Mouse (Mus musculus): Measurements from ENCODE around the gene Wdr44. TPM values are rescaled to one million over a fixed set of nuclear protein-coding genes. Genes with fewer than 3 reads are reported as not detected.
A peak's percentile ranks its signal among the peaks of the same experiment; 100 is the strongest.

Gene Wdr44
- polyA plus RNA-seq (2016; fragmentation: Nextera tagmentation; extraction: Ambion mirVana) = 4.2 and 6.0 TPM in 2 replicates

DNA sequence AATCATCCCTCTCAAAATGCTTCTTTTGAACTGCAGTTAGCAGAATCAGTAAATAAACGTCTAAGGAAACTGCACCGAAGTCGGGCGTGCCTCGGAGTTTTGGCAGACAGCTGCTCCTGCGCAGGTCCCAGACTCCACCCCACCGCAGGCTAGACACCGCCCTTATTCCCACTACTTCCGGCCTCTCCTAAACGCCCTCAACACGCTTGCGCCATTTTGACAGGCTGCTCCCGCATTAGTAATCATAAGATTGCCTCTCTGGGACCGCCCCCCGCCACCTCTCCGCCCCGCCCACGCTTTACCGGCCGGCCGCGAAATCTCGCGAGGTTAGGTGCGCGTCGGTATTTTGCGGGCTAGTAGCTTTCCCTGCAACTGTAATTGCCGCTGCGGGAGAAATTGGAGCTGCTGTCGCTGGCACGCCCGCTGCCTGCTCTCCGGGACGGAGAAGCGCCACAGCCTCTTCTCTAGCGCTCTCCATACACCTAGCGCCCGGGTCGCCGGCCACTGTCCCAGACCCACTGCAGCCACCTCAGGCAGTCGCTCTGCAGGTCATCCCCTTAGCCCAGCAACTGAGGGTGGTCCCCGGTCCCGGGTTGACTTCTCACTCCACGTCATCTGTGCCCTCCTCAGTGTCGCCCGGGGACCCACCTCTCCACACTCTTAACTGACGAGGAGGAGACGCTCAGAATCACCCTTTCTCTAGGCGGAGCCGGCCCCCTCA is at the start of gene Wdr44:
TSS of gene Wdr44 (plus strand) at position 330 of the 721 bp plus-strand sequence.
- Histone ChIP-seq H3K36me3 (no peaks in the 10 kb centered on the region), H3K27ac (replicated peaks) (peak within 1 kb of the TSS; percentile 86), H3K4me1 (no peaks in the 10 kb centered on the region), H3K4me3 (peak within 1 kb of the TSS; percentile 65), H3K9me3 (replicated peaks) (peaks cover 6% of the 10 kb centered on the region; the same call in 1 of the 2 replicates), H3K27me3 (ENCODE audit: low read depth, poor library complexity, severe bottlenecking) (no peaks in the 10 kb centered on the region)
- WGBS = 12% methylated on average over 51 of the region's 51 CpGs
- peak; percentile 87 for DNase-seq (ENCODE audit: low spot score)

DNA sequence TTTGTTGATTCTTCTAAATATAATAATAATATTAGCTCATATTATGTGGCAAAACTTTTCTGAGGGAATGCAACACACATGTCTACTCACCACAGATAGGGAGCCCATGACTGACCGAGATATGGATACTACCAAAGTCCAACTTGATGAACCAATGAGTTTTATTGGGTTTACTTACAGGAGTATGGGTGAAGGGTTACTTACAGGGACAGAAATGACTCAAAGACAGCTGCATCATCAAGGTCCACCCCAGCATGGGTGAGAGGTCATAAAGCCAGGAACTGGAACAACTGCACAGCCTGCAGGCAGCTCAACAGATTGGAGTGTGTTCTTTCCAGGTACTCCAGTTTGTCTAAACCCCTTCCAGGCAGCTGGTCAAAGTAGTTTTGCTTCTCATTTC is 44.5 kb upstream of the Wdr44 start:
- H3K9me3 ChIP-seq (replicated peaks) = no peaks in the 10 kb centered on the region
- DNase-seq (ENCODE audit: low spot score) = no peak
- H3K27me3 ChIP-seq (ENCODE audit: low read depth, poor library complexity, severe bottlenecking) = no peaks in the 10 kb centered on the region
- no peak overlapping the region for H3K4me3 ChIP-seq
- no peaks in the 10 kb centered on the region for H3K4me1 ChIP-seq
- WGBS = 100% methylated on average over 1 of the region's 1 CpGs
- H3K27ac ChIP-seq (replicated peaks) = no peak overlapping the region
- no peaks in the 10 kb centered on the region for H3K36me3 ChIP-seq

DNA sequence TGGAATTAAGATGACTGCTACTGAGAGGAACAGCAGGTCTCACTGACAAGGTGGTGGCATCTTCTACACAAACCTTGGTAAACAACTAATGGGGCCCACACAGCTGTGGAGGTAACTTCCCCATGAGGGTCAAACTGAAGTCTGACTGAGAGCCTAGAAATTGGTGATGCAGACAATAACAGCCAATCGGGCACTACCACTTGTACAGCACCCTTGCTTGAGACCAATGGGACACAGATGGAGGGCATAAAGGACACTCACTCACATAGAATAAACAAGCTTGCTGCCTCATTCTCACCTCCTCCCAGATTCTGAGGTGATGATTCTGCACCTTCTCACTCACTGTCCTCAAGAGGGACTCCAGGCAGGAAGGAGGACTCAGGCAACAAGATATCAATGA is 30.6 kb upstream of the Wdr44 start:
- H3K27me3 ChIP-seq (ENCODE audit: low read depth, poor library complexity, severe bottlenecking) = no peaks in the 10 kb centered on the region
- no peaks in the 10 kb centered on the region for H3K9me3 ChIP-seq (replicated peaks)
- H3K4me1 ChIP-seq = no peaks in the 10 kb centered on the region
- no peaks in the 10 kb centered on the region for H3K36me3 ChIP-seq
- no peak for DNase-seq (ENCODE audit: low spot score)
- no peak overlapping the region for H3K27ac ChIP-seq (replicated peaks)
- H3K4me3 ChIP-seq = no peak overlapping the region
- 81% methylated on average over 1 of the region's 1 CpGs for WGBS

DNA sequence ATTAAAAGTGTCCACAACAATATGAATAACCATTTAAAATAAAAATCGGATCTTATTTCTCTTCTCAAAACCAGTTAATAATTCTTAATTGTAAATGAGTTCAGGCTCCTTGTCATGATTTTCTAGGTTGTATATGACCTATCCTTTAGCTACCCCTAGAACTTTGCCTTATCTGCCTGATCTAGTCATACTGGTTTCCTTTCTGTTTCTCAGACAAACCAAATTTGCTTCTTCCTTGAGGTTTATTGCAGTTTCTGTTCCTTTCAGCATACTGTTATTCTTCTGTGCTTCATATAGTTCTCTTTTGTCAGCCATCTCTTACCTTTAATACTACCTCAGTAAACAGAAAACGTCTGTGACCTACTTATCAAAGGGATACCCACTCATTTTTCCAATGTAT is 19.7 kb upstream of the Wdr44 start:
- no peak for DNase-seq (ENCODE audit: low spot score)
- H3K36me3 ChIP-seq = no peaks in the 10 kb centered on the region
- no peaks in the 10 kb centered on the region for H3K27me3 ChIP-seq (ENCODE audit: low read depth, poor library complexity, severe bottlenecking)
- H3K9me3 ChIP-seq (replicated peaks) = no peaks in the 10 kb centered on the region
- 76% methylated on average over 2 of the region's 2 CpGs for WGBS
- no peaks in the 10 kb centered on the region for H3K4me1 ChIP-seq
- H3K27ac ChIP-seq (replicated peaks) = no peak overlapping the region
- no peak overlapping the region for H3K4me3 ChIP-seq

DNA sequence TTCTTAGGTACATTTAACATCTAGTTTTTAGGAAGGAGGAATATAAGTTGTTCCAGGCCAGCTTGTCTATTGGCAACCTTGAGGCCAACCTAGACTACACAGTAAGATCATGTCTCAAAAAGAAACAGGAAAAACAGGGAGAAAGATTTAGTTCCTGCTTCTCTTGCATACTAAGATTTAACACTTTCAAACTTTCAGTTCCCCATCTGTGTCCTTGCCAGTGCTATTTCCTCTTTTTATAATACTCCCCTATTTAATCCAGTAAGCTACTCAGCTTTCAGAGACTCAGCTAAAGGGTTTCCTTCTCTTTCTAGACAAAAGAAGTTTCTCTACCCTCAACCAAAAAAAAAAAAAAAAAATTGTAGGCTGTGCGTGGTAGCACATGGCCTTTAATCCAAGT is 17.4 kb upstream of the Wdr44 start:
- no peak overlapping the region for H3K4me3 ChIP-seq
- WGBS = 71% methylated on average over 1 of the region's 1 CpGs
- no peak overlapping the region for H3K27ac ChIP-seq (replicated peaks)
- no peaks in the 10 kb centered on the region for H3K27me3 ChIP-seq (ENCODE audit: low read depth, poor library complexity, severe bottlenecking)
- no peak for DNase-seq (ENCODE audit: low spot score)
- no peaks in the 10 kb centered on the region for H3K4me1 ChIP-seq
- H3K9me3 ChIP-seq (replicated peaks) = no peaks in the 10 kb centered on the region
- H3K36me3 ChIP-seq = no peaks in the 10 kb centered on the region

DNA sequence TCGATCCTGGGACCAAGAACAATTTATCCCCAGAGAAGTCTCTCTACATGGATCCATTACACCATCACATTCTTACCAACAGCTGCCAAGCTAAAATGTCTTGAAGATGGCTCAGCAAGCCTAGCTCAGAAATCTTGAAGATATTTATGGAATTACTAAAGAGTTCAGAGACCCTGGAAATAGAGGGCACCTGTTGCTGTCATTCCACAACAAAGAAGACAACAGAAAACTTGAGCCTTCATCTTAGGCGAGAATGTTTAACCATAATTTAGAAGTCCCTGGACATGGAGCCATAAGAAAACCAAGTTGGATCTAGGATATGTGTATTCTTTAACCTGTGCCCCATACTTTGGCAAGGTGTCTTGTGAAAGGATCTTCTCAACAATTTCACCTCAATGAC is 16.3 kb upstream of the Wdr44 start:
- no peaks in the 10 kb centered on the region for H3K36me3 ChIP-seq
- no peak overlapping the region for H3K4me3 ChIP-seq
- H3K4me1 ChIP-seq = no peaks in the 10 kb centered on the region
- no peaks in the 10 kb centered on the region for H3K27me3 ChIP-seq (ENCODE audit: low read depth, poor library complexity, severe bottlenecking)
- WGBS = 68% methylated on average over 2 of the region's 2 CpGs
- DNase-seq (ENCODE audit: low spot score) = no peak
- H3K27ac ChIP-seq (replicated peaks) = no peak overlapping the region
- no peaks in the 10 kb centered on the region for H3K9me3 ChIP-seq (replicated peaks)

DNA sequence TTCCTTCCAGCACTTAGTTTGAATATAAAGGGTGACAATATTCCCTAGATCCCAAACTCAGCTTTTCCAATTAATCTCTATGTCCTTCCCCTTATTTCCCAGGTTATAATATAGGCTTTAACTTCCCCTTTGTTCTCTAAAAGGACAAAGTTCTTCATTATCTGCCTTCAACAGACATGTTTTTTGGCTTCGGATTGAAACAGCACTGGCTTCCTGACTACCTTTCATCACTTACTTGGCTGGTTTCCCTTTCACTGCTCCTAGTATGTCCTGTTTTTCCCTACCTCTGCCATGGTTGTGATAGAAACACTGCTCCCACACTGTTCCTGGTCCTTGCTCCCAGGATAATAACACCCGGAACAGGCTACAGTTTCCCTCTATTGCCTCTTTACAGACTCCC is 15.3 kb upstream of the Wdr44 start:
- H3K36me3 ChIP-seq = no peaks in the 10 kb centered on the region
- H3K9me3 ChIP-seq (replicated peaks) = no peaks in the 10 kb centered on the region
- no peak for DNase-seq (ENCODE audit: low spot score)
- no peaks in the 10 kb centered on the region for H3K4me1 ChIP-seq
- no peak overlapping the region for H3K27ac ChIP-seq (replicated peaks)
- no peaks in the 10 kb centered on the region for H3K27me3 ChIP-seq (ENCODE audit: low read depth, poor library complexity, severe bottlenecking)
- 90% methylated on average over 2 of the region's 2 CpGs for WGBS
- no peak overlapping the region for H3K4me3 ChIP-seq

DNA sequence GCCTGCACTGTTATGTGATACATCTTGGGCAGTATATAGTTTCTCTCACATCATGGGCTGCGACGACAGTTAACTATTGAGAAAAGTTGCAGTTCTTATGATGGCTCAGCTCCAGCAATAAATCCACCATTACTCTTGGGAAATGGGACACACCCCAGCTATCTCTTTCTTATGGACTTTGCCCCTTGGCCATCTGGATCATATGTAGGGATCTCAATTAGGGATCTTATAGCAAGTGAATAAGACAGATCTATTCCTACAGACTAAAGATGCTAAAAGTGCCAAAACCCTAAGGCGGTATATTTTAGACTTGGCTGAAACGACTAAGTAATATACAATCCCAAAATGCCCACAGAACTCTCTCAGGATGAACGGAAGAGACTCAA is 522 bp upstream of the Wdr44 start:
- DNase-seq (ENCODE audit: low spot score) = no peak
- H3K4me1 ChIP-seq = no peaks in the 10 kb centered on the region
- H3K36me3 ChIP-seq = no peaks in the 10 kb centered on the region
- H3K27ac ChIP-seq (replicated peaks) = no peak overlapping the region; the same call in 1 of the 2 replicates
- H3K9me3 ChIP-seq (replicated peaks) = peaks cover 6% of the 10 kb centered on the region; the same call in 1 of the 2 replicates
- H3K4me3 ChIP-seq = peak overlapping the region; percentile 65
- H3K27me3 ChIP-seq (ENCODE audit: low read depth, poor library complexity, severe bottlenecking) = no peaks in the 10 kb centered on the region
- 22% methylated on average over 5 of the region's 5 CpGs for WGBS

DNA sequence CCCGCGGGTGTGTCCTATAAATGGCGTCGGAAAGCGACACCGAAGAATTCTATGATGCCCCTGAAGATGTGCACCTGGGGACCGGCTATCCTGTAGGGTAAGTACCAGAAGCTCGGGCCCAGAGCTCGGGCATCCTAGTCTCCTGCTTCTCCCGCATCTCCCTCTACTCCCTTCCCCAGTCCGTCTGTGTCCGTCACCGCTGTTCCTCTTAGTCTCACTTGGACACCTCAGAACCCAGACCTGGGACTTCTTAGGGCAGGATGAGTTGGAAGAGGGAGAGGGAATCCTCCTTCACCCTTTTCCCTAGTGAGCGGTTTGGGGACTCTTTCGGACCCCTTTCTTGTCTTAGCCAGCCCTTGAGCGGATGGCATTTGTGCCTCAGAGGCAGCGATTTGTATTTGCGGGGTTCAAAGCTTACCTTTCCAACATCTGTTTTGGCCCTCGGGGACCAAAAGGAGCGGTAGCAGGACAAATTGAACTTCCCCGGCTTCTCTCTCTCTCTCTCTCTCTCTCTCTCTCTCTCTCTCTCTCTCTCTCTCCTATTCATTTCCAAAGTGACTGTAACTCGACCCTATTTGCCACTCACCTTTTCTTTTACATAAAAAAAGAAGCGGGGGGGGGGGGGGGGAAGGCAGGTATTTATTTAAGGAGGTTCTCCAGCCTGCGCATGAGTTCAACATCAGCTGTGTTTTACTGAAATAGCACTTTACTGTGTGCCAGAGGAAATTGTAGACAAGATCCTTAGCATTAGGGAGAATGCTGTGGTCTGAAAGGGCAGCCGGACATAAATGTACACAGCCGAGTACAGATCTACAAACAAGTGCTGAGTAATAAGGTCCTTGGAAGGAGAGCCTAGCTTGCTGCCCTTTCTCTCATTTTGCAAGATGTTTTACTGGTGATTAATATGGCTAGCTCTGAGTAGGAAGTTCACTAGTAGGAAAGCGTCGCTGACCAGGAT is 871 bp downstream of the Wdr44 start:
- Histone ChIP-seq H3K27ac (replicated peaks) (peak overlapping the region; percentile 86), H3K9me3 (replicated peaks) (peaks cover 6% of the 10 kb centered on the region; the same call in 1 of the 2 replicates), H3K4me1 (no peaks in the 10 kb centered on the region), H3K36me3 (no peaks in the 10 kb centered on the region), H3K27me3 (ENCODE audit: low read depth, poor library complexity, severe bottlenecking) (no peaks in the 10 kb centered on the region), H3K4me3 (peak overlapping the region; percentile 65)
- WGBS = 18% methylated on average over 28 of the region's 28 CpGs
- no peak for DNase-seq (ENCODE audit: low spot score)

DNA sequence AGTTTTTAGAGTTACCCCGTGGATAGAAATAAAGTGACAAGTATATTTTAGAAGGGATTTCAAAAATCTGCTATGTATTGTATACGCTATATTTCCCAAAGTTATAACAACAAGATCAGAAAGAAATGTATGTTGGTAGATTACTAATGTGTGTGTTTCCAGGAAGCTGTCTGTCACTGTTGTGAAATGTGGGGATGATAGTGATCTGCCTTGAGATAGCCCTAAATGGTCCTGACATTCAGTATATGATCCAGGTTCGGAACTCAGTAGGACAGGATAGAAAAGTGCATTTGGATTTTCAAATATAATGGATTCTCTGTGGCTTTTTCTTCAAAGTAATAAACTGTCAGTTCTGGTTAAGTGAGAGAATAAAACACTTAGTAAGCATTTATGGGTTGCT is 1.7 kb downstream of the Wdr44 start:
- WGBS = 78% methylated on average over 3 of the region's 3 CpGs
- Histone ChIP-seq H3K4me3 (peak overlapping the region; percentile 65; the same call in 1 of the 2 replicates), H3K9me3 (replicated peaks) (peaks cover 6% of the 10 kb centered on the region; the same call in 1 of the 2 replicates), H3K27me3 (ENCODE audit: low read depth, poor library complexity, severe bottlenecking) (no peaks in the 10 kb centered on the region), H3K36me3 (no peaks in the 10 kb centered on the region), H3K27ac (replicated peaks) (no peak overlapping the region), H3K4me1 (no peaks in the 10 kb centered on the region)
- DNase-seq (ENCODE audit: low spot score) = no peak

DNA sequence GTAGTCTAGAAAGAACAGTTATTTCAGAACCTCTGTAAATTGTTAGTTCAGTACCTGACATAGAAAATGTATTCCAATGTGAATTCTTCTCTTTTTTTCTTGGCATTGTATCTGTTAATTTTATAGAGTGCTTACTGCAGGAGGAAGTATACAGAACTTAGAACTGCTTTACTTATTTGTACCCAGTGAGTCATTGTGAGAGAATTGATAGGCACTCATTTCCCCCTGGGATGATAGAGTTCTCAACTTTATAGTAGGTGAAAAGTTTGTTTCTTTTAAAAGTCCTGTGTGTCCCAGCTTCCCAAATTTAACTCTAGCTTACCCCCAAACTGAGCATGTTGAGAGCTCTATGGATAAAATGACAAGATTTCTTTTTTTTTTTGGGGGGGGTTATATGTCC is 2.3 kb downstream of the Wdr44 start:
- Histone ChIP-seq H3K27me3 (ENCODE audit: low read depth, poor library complexity, severe bottlenecking) (no peaks in the 10 kb centered on the region), H3K27ac (replicated peaks) (no peak overlapping the region), H3K4me1 (no peaks in the 10 kb centered on the region), H3K36me3 (no peaks in the 10 kb centered on the region), H3K4me3 (no peak overlapping the region), H3K9me3 (replicated peaks) (peaks cover 6% of the 10 kb centered on the region; the same call in 1 of the 2 replicates)
- no peak for DNase-seq (ENCODE audit: low spot score)

DNA sequence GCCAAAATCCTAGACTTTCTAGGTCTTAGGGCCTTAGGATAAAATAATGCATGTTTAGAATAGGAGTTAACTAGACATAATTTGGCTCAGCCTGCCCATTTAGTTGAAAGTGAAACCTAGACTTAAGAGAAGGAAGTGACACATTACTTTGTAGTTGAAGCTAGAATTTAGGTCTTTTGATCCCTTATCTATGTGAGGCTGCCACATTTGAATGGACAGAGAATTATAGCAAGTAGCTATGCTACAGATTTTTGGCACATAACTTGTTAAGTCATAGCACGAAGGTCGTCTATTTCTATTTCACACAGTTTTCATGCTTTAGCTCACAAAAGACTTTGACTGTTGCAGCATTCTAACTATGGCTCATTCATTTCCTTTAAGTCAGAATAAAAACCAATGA is 4.5 kb downstream of the Wdr44 start:
- Histone ChIP-seq H3K27ac (replicated peaks) (no peak overlapping the region), H3K9me3 (replicated peaks) (peaks cover 6% of the 10 kb centered on the region; the same call in 1 of the 2 replicates), H3K27me3 (ENCODE audit: low read depth, poor library complexity, severe bottlenecking) (no peaks in the 10 kb centered on the region), H3K4me3 (no peak overlapping the region), H3K4me1 (no peaks in the 10 kb centered on the region), H3K36me3 (no peaks in the 10 kb centered on the region)
- 96% methylated on average over 2 of the region's 2 CpGs for WGBS
- DNase-seq (ENCODE audit: low spot score) = no peak

DNA sequence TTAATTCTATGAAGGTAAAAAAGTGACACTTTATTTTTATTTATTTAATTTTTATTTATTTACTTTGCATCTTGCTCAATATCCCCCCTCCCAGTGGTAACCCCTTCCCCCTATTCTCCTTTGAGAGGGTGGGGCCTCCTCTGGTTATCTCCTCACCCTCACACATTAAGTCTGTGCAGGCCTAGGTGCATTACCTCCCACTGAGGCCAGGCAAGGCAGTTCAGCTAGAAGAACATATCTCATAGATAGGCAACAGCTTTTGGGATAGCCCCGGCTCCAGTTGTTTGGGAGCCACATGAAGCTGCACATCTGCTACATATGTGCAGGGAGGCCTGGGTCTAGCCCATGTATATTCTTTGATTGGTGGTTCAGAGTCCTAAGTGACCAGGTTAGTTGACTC is 6.2 kb downstream of the Wdr44 start:
- Histone ChIP-seq H3K36me3 (no peaks in the 10 kb centered on the region), H3K27me3 (ENCODE audit: low read depth, poor library complexity, severe bottlenecking) (no peaks in the 10 kb centered on the region), H3K4me1 (no peaks in the 10 kb centered on the region), H3K27ac (replicated peaks) (no peak overlapping the region), H3K4me3 (no peak overlapping the region), H3K9me3 (replicated peaks) (no peaks in the 10 kb centered on the region)
- no peak for DNase-seq (ENCODE audit: low spot score)
- WGBS = 90% methylated on average over 1 of the region's 1 CpGs

Data from midbrain, embryonic 10.5 days (tissue).